Mouse (Mus musculus) embryonic facial prominence, embryonic 15.5 days (tissue): ENCODE results near the gene Olfr1432. TPM values are rescaled to one million over a fixed set of nuclear protein-coding genes. Genes with fewer than 3 reads are reported as not detected.
"Not testable (repeated sequence)": the region's sequence is repeated elsewhere in the genome, so short reads cannot be mapped to it uniquely, and the experiment has no call there.

Experiments used
- ATAC-seq: fragments of 200-750 bp; cut with Nextera tagmentation; 2 replicates; pipeline ENCODE4 v1.8.0; 2017; ENCODE audit warnings: low read depth, moderate TSS enrichment; ENCODE audit not compliant: insufficient number of reproducible peaks, low FRiP score, low TSS enrichment
- H3K27ac ChIP-seq: fragments of 300-500 bp; sonication (generic); replicated peaks from 2 replicates; pipeline ENCODE4 v1.5.1; 2015; ENCODE audit warnings: mild to moderate bottlenecking, inconsistent platforms
- H3K27me3 ChIP-seq: fragments of 300-500 bp; sonication (generic); 2 replicates; pipeline ENCODE4 v1.6.1; 2015; ENCODE audit warnings: inconsistent platforms
- H3K36me3 ChIP-seq: fragments of 300-500 bp; sonication (generic); 2 replicates; pipeline ENCODE4 v1.6.1; 2015; ENCODE audit warnings: mild to moderate bottlenecking, inconsistent platforms
- H3K4me1 ChIP-seq: fragments of 300-500 bp; sonication (generic); 2 replicates; pipeline ENCODE4 v1.6.1; 2015; ENCODE audit warnings: inconsistent platforms
- H3K4me2 ChIP-seq: fragments of 300-500 bp; sonication (generic); replicated peaks from 2 replicates; pipeline ENCODE4 v1.6.1; 2015; ENCODE audit warnings: mild to moderate bottlenecking, inconsistent platforms
- H3K4me3 ChIP-seq: fragments of 300-500 bp; sonication (generic); replicated peaks from 2 replicates; pipeline ENCODE4 v1.5.1; 2015; ENCODE audit warnings: mild to moderate bottlenecking, inconsistent platforms
- H3K9ac ChIP-seq: fragments of 300-500 bp; sonication (generic); 2 replicates; pipeline ENCODE4 v1.6.1; 2015; ENCODE audit warnings: inconsistent platforms
- H3K9me3 ChIP-seq: fragments of 300-500 bp; sonication (generic); replicated peaks from 2 replicates; pipeline ENCODE4 v1.6.1; 2016; ENCODE audit warnings: inconsistent platforms
- WGBS: fragments of 180-500 bp; shearing (Covaris S2); methylation state at CpG from one replicate; pipeline ENCODE4 v1.1.7; 2015; 5-methylcytosine and 5-hydroxymethylcytosine counted together
- polyA plus RNA-seq: library from polyadenylated mRNA; unstranded; fragments of >200 nt; fragmentation: Nextera tagmentation; extraction: Ambion mirVana; gene quantifications from 2 replicates; pipeline ENCODE4 v1.2.1, GENCODE M21; 2015

The Olfr1432 gene
- polyA plus RNA-seq = not detected in 2 replicates

DNA sequence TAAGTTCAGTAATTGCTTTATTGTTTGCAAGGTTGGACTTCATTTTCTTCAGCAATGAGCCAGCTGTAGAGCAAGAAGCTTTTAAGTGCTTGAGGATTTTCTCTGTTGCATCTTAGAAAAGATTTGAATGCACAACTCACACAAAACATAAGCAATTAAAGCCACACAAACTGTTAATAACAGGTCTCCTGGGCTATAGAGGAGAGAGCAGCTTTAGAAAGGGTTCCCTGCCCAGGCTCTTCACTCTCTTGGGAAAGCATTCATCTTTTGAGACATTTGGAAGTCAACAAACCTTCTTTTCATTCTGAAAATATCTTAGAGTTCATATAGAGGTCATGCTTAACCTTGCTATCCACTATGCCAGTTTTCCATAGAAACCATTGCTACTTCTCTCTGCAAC, at the start of gene Olfr1432:
Gene Olfr1432 (minus strand): TSS at position 101 of the 400 bp plus-strand sequence.
- H3K27me3 ChIP-seq, H3K4me2 ChIP-seq, H3K36me3 ChIP-seq, H3K9me3 ChIP-seq, H3K9ac ChIP-seq, H3K4me3 ChIP-seq, ATAC-seq, H3K27ac ChIP-seq, H3K4me1 ChIP-seq: not testable (repeated sequence)

DNA sequence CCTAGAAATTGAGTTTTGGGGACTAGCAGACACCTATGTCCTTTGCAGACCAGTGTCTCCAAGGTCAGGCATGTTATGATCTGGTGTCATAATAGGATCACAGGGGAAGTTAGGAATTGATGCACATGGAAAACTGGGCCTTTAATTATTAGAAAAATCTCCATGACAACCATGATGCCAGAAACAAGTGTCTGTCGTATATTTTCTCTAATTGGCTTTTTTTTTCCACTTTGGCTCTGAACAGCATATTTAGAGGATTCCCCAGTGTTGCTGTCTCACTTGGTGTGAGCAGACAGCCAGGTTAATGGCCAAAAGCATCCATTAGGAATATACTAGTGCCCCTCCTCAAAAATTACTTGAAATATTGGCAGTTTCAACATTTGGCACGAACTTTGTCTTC, 47.2 kb upstream of the Olfr1432 start, which contains the start of gene Olfr1434:
Gene Olfr1434 (plus strand): TSS at position 301 of the 400 bp plus-strand sequence.
- Histone ChIP-seq H3K27me3 (no peaks in the 10 kb centered on the region), H3K9ac (no peak within 1 kb of the TSS), H3K4me3 (no peak within 1 kb of the TSS), H3K4me1 (no peaks in the 10 kb centered on the region), H3K4me2 (no peak within 1 kb of the TSS), H3K9me3 (no peaks in the 10 kb centered on the region), H3K36me3 (no peaks in the 10 kb centered on the region), H3K27ac (no peak within 1 kb of the TSS)
- 63% methylated on average over 2 of the region's 2 CpGs for WGBS
- ATAC-seq = no peak

DNA sequence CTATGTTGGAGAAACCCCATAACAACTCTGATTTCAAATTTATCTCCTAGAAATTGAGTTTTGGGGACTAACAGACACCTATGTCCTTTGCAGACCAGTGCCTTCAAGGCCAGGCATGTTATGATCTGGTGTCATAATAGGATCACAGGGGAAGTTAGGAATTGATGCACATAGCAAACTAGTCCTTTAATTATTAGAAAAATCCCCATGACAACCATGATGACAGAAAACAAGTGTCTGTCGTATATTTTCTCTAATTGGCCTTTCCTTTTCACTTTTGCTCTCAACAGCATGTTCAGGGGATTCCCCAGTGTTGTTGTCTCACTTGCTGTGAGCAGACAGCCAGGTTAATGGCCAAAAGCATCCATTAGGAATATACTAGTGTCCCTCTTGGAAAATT, 28.3 kb upstream of the Olfr1432 start, which contains the start of gene Olfr235:
Gene Olfr235 (plus strand): TSS at position 301 of the 400 bp plus-strand sequence.
- no peaks in the 10 kb centered on the region for H3K9me3 ChIP-seq
- ATAC-seq = no peak
- 33% methylated on average over 1 of the region's 1 CpGs for WGBS
- no peak within 1 kb of the TSS for H3K4me2 ChIP-seq
- H3K36me3 ChIP-seq = no peaks in the 10 kb centered on the region
- H3K9ac ChIP-seq = no peak within 1 kb of the TSS
- H3K27me3 ChIP-seq = no peaks in the 10 kb centered on the region
- H3K27ac ChIP-seq = no peak within 1 kb of the TSS
- H3K4me1 ChIP-seq = no peaks in the 10 kb centered on the region
- H3K4me3 ChIP-seq = no peak within 1 kb of the TSS

GRCm38 (mm10) chr19:12241559-12241958, 9.2 kb upstream of the Olfr1432 start, which contains the start of gene Olfr262:
Gene Olfr262, minus strand, starts transcription at chr19:12241659.
- Histone ChIP-seq H3K9me3 (no peaks in the 10 kb centered on the region), H3K4me2 (no peak within 1 kb of the TSS), H3K4me1 (no peaks in the 10 kb centered on the region), H3K27me3 (no peaks in the 10 kb centered on the region), H3K27ac (no peak within 1 kb of the TSS), H3K36me3 (no peaks in the 10 kb centered on the region), H3K9ac (no peak within 1 kb of the TSS), H3K4me3 (no peak within 1 kb of the TSS)
- 81% methylated on average over 1 of the region's 1 CpGs for WGBS
- ATAC-seq = no peak

DNA sequence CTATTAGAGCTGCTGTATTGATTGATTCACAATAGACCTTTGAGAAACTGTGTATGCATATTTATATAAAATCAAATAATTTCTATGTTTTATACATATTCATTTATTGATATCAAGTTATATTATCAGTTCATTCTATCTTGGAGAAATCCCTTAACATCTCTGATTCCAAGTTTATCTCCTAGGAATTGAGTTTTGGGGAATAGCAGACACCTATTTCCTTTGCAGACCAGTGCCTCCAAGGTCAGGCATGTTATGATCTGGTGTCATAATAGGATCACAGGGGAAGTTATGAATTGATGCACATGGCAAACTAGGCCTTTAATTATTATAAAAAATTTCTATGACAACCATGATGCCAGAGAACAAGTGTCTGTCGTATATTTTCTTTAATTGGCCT, 32.1 kb downstream of the Olfr1432 start, which contains the start of gene Olfr1431:
Gene Olfr1431 (plus strand): TSS at position 301 of the 400 bp plus-strand sequence.
- Histone ChIP-seq H3K4me1 (no peaks in the 10 kb centered on the region), H3K4me3 (no peak within 1 kb of the TSS), H3K9me3 (no peaks in the 10 kb centered on the region), H3K27me3 (no peaks in the 10 kb centered on the region), H3K9ac (no peak within 1 kb of the TSS), H3K36me3 (no peaks in the 10 kb centered on the region), H3K4me2 (no peak within 1 kb of the TSS), H3K27ac (no peak within 1 kb of the TSS)
- ATAC-seq = no peak
- whole genome bisulfite sequencing = 59% methylated on average over 1 of the region's 1 CpGs

DNA sequence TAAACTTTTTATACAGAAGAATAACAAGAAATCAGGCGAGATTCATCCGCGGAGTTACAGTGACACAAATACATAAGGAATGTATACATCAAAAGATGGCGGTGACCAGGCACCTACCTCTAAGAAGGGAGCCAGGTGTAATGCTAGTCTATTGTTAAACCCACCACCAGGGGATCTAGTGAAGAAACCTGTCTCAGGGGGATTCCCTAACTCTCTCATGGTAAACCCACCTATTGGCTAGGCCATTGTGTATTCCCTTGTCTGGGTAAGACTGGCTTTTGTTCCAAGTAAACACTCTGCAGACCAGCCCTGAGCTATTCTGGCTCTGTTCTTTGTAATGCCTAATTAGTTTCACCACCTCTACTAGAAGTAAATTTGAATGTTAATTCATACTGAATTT, 33.3 kb downstream of the Olfr1432 start:
- H3K36me3 ChIP-seq, H3K4me2 ChIP-seq, H3K27me3 ChIP-seq, H3K4me1 ChIP-seq, H3K27ac ChIP-seq, H3K4me3 ChIP-seq, H3K9me3 ChIP-seq, H3K9ac ChIP-seq, ATAC-seq: not testable (repeated sequence)
- WGBS = 80% methylated on average over 4 of the region's 4 CpGs

Other genes with a start within 250 kb of the Olfr1432 start
- gene Olfr1423, start 191.3 kb downstream of the Olfr1432 start, polyA plus RNA-seq = 0.04 TPM in 1 of 2 replicates, not detected in the other
- gene Olfr1424, start 169.9 kb downstream of the Olfr1432 start, polyA plus RNA-seq = not detected in 2 replicates
- not detected in 2 replicates for gene Olfr1425, start 154.9 kb downstream of the Olfr1432 start, polyA plus RNA-seq
- gene Olfr1426, start 140.6 kb downstream of the Olfr1432 start, polyA plus RNA-seq = not detected in 2 replicates
- gene Olfr1427, start 129.3 kb downstream of the Olfr1432 start, polyA plus RNA-seq = 0.09 TPM in 1 of 2 replicates, not detected in the other
- not detected in 2 replicates for gene Olfr1428, start 116.7 kb downstream of the Olfr1432 start, polyA plus RNA-seq
- gene Olfr76, start 109.4 kb downstream of the Olfr1432 start, polyA plus RNA-seq = not detected in 2 replicates
- gene Olfr1555-ps1, start 62.5 kb downstream of the Olfr1432 start, polyA plus RNA-seq = 0.12 and 0.13 TPM in 2 replicates
- gene Olfr1431, start 32.0 kb downstream of the Olfr1432 start, polyA plus RNA-seq = not detected in 2 replicates
- gene Olfr262, start 9.1 kb upstream of the Olfr1432 start, polyA plus RNA-seq = not detected in 2 replicates
- 0.28 TPM in 1 of 2 replicates, not detected in the other for gene Olfr235, start 28.4 kb upstream of the Olfr1432 start, polyA plus RNA-seq
- 0.27 TPM in 1 of 2 replicates, not detected in the other for gene Olfr1434, start 47.3 kb upstream of the Olfr1432 start, polyA plus RNA-seq
- gene Olfr1436, start 66.5 kb upstream of the Olfr1432 start, polyA plus RNA-seq = not detected in 2 replicates
- gene Olfr1437, start 92.5 kb upstream of the Olfr1432 start, polyA plus RNA-seq = 0.04 and 0.23 TPM in 2 replicates
- gene Olfr1438-ps1, start 103.3 kb upstream of the Olfr1432 start, polyA plus RNA-seq = not detected in 2 replicates
- gene Olfr1440, start 154.7 kb upstream of the Olfr1432 start, polyA plus RNA-seq = 0.07 TPM in 1 of 2 replicates, not detected in the other
- gene Olfr1441, start 184.8 kb upstream of the Olfr1432 start, polyA plus RNA-seq = 0.12 TPM in 1 of 2 replicates, not detected in the other
- gene Pfpl, start 195.3 kb upstream of the Olfr1432 start, polyA plus RNA-seq = not detected in 2 replicates
- 0.68 and 0.87 TPM in 2 replicates for gene Mpeg1, start 228.2 kb upstream of the Olfr1432 start, polyA plus RNA-seq